8 mouse cellular contexts compared by ENCODE assay signal in the genomic region with DNA sequence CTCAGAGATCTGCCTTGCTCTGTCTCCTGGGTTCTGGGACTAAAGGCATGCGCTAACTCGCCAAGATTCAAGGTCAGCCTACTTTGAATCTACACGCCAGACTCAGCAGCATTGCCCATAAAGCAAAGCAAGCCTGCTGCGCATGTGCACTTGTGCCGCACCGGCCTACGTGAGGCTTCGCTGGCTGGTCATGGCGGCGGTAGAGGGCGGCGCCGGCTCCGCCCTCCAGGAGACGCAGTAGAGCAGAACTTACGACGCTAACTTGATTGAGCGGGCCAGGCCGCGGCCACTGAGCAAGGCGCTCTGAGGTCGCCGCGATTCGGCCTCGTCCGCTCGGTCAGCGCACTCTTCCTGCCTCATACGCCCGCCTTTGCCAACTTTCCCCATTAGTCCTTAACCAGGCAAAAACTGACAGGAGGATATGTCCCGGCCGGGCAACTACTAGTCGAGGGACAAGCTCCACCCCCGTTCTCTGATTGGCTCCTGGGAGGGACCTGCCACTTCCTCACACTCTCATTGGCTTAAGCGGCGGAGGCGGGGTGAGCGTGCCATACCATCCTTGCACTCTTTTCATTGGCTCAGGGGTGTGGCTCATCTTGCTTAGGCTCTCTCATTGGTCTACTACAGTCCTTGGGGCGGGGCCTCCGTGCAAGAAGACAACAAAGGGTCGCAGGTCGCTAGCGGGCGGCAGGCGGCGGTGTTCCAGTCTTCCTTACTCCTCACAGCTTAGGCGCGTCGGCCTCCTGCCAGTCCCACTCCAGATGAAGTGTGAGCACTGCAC. TPM values are rescaled to one million over a fixed set of nuclear protein-coding genes. Genes with fewer than 3 reads are reported as not detected.
DNase-seq lines count a peak whose midpoint lies in the region; ATAC-seq and TF ChIP-seq lines count a peak whose summit lies in the region.

A gene (plus strand): TSS at position 690 of the 781 bp plus-strand sequence.

- peak; percentile 94 for TF ChIP-seq POLR2A in cortical plate, adult 2 months (IDR thresholded peaks at IDR 0.05; ENCODE audit: extremely low read depth, insufficient read depth, low read length)

- H3K9me3 ChIP-seq in megakaryocyte, embryonic 14.5 days, result no peaks in the 10 kb centered on the region

- ATAC-seq in activated CD4-positive, CD25-positive, alpha-beta regulatory T cell, adult 4 months, result peak; percentile 98

- H3K27ac ChIP-seq in cortical plate, adult 2 months (ENCODE audit: insufficient read depth, low read length), result peak within 1 kb of the TSS; percentile 82

- H3K4me3 ChIP-seq in cortical plate, adult 2 months (ENCODE audit: insufficient read depth, low read length), result peak within 1 kb of the TSS; percentile 77
- H3K4me3 ChIP-seq in megakaryocyte, embryonic 14.5 days (replicated peaks), result peak within 1 kb of the TSS; percentile 100

- H3K27me3 ChIP-seq in megakaryocyte, embryonic 14.5 days (replicated peaks), result no peaks in the 10 kb centered on the region

- 0 out of 2 replicates have a peak, but pooled peaks have one; percentile 26 for TF ChIP-seq CTCF in cortical plate, adult 2 months (IDR thresholded peaks at IDR 0.05; ENCODE audit: extremely low read depth, insufficient read depth, low read length)

- DNase-seq in gastrocnemius, adult 8-10 months (ENCODE audit: low spot score in 2 of 2), result peak; percentile 99 to 100
- DNase-seq in hindlimb bud, embryonic 11.5 days (ENCODE audit: extremely low spot score, low read depth, low spot score), result peak; percentile 93
- peak; percentile 98 to 100 for DNase-seq in left cerebral cortex, adult 8-10 months (ENCODE audit: low spot score in 2 of 2)
- peak; percentile 100 for DNase-seq in right cerebral cortex, postnatal 10 days (ENCODE audit: low spot score in 2 of 2)
- peak; percentile 93 for DNase-seq in urinary bladder, postnatal 25 days (ENCODE audit: low spot score)

- peaks cover 33% of the 10 kb centered on the region for H3K36me3 ChIP-seq in megakaryocyte, embryonic 14.5 days (replicated peaks; ENCODE audit: low read length)

- H3K4me1 ChIP-seq in cortical plate, adult 2 months (ENCODE audit: control insufficient read depth, insufficient read depth, low read length), result peaks cover 1% of the 10 kb centered on the region; the same call in 1 of the 2 replicates
- H3K4me1 ChIP-seq in megakaryocyte, embryonic 14.5 days, result peaks cover 75% of the 10 kb centered on the region

RNA-seq across cellular contexts. Expression of the gene that starts here (rescaled TPM):
- 10 to 100 TPM; 20.6 to 33.3 TPM for polyA plus RNA-seq in activated CD4-positive, CD25-positive, alpha-beta regulatory T cell, adult 4 months (2017; shearing (Covaris generic))
- 43.1 and 43.3 TPM in 2 replicates for polyA plus RNA-seq in cortical plate, adult 2 months (2012; rRNA removed)
- 100 to 1,000 TPM in 3 of 4 experiments, 10 to 100 TPM in 1; 92.0 to 138 (median 119) TPM for total RNA-seq in gastrocnemius, adult 8-10 months (2022)
- 10 to 100 TPM; 44.1 to 61.8 (median 51.2) TPM for total RNA-seq in left cerebral cortex, adult 8-10 months (2022)
- 10.2 and 13.3 TPM in 2 replicates for polyA plus RNA-seq in megakaryocyte, embryonic 14.5 days (2012; ENCODE audit: insufficient read depth, low replicate concordance)

Comparison
In these comparisons a context has a peak if more than half of its experiments do, and no peak if none do; other contexts are left out.
1. Peak in every context shown above with its lines: DNase-seq, ATAC-seq, H3K4me3 ChIP-seq and H3K27ac ChIP-seq.